Mouse (Mus musculus): ENCODE measurements around the gene Dpyd.

The Dpyd gene

GRCm38 (mm10) chr3:119095223-119095886 is 533.4 kb downstream of the Dpyd start:
- in situ Hi-C loops (cut with MboI, MseI): no loop called here

GRCm38 (mm10) chr3:119126003-119126402 is 564.1 kb downstream of the Dpyd start:
- in situ Hi-C loops (cut with MboI, MseI): no loop called here

GRCm38 (mm10) chr3:119128076-119128475 is 566.1 kb downstream of the Dpyd start:
- in situ Hi-C loops (cut with MboI, MseI): no loop called here

GRCm38 (mm10) chr3:119143034-119143433 is 581.1 kb downstream of the Dpyd start:
- in situ Hi-C loops (cut with MboI, MseI): loop anchor here (10.0 kb wide), 1 partner anchor 1628 kb away; no protein-coding TSS in a partner anchor

- in situ Hi-C loops (cut with MboI, MseI): loop anchor here (10.0 kb wide), 1 partner anchor 1630 kb away; no protein-coding TSS in a partner anchor
These were observed 582.9 kb downstream of the Dpyd start for GRCm38 (mm10) chr3:119144788-119145187.

- in situ Hi-C loops (cut with MboI, MseI): no loop called here
These were observed 592.9 kb downstream of the Dpyd start for GRCm38 (mm10) chr3:119154604-119155444.

GRCm38 (mm10) chr3:119158670-119159069 is 596.7 kb downstream of the Dpyd start:
- in situ Hi-C loops (cut with MboI, MseI): no loop called here

GRCm38 (mm10) chr3:119165691-119166090 is 603.8 kb downstream of the Dpyd start:
- in situ Hi-C loops (cut with MboI, MseI): no loop called here

GRCm38 (mm10) chr3:119168166-119168565 is 606.2 kb downstream of the Dpyd start:
- in situ Hi-C loops (cut with MboI, MseI): no loop called here

- in situ Hi-C loops (cut with MboI, MseI): no loop called here
These were observed 606.7 kb downstream of the Dpyd start for GRCm38 (mm10) chr3:119168661-119169060.

GRCm38 (mm10) chr3:119183261-119183660 is 621.3 kb downstream of the Dpyd start:
- in situ Hi-C loops (cut with MboI, MseI): no loop called here

GRCm38 (mm10) chr3:119194071-119194470 is 632.1 kb downstream of the Dpyd start:
- in situ Hi-C loops (cut with MboI, MseI): no loop called here

- in situ Hi-C loops (cut with MboI, MseI): no loop called here
These were observed 633.7 kb downstream of the Dpyd start for GRCm38 (mm10) chr3:119195613-119196012.

GRCm38 (mm10) chr3:119220763-119221412 is 659.0 kb downstream of the Dpyd start:
- in situ Hi-C loops (cut with MboI, MseI): no loop called here

GRCm38 (mm10) chr3:119243181-119243580 is 681.3 kb downstream of the Dpyd start:
- in situ Hi-C loops (cut with MboI, MseI): no loop called here

GRCm38 (mm10) chr3:119256516-119256915 is 694.6 kb downstream of the Dpyd start:
- in situ Hi-C loops (cut with MboI, MseI): no loop called here

- in situ Hi-C loops (cut with MboI, MseI): no loop called here
These were observed 713.3 kb downstream of the Dpyd start for GRCm38 (mm10) chr3:119275241-119275640.

- in situ Hi-C loops (cut with MboI, MseI): no loop called here
These were observed 718.7 kb downstream of the Dpyd start for GRCm38 (mm10) chr3:119280671-119281070.

- in situ Hi-C loops (cut with MboI, MseI): no loop called here
These were observed 752.8 kb downstream of the Dpyd start for GRCm38 (mm10) chr3:119314693-119315092.

- in situ Hi-C loops (cut with MboI, MseI): no loop called here
These were observed 767.1 kb downstream of the Dpyd start for GRCm38 (mm10) chr3:119329063-119329462.

GRCm38 (mm10) chr3:119333335-119334305 is 771.7 kb downstream of the Dpyd start:
- in situ Hi-C loops (cut with MboI, MseI): no loop called here

Measured in T-helper 2 cell (primary cell).